Mouse (Mus musculus) central nervous system, embryonic 11.5 days (tissue): ENCODE results near the gene Grm2. TPM values are rescaled to one million over a fixed set of nuclear protein-coding genes. Genes with fewer than 3 reads are reported as not detected.

Source experiments
- polyA plus RNA-seq: library from polyadenylated mRNA; depleted of rRNA; stranded (reverse); fragments of >200 nt; gene quantifications from 2 replicates; pipeline ENCODE4 v1.2.3, GENCODE M21; 2012; rRNA removed

Gene Grm2
- polyA plus RNA-seq, result 5.5 and 7.8 TPM in 2 replicates

GRCm38 (mm10) chr9:106655884-106656720 is at the start of gene Grm2:
Grm2 (minus strand) TSS chr9:106656082.

GRCm38 (mm10) chr9:106685249-106686101 is 29.6 kb upstream of the Grm2 start, which contains the start of gene Tex264:
Tex264 (minus strand) TSS chr9:106685927.

GRCm38 (mm10) chr9:106626282-106626681 is 29.6 kb downstream of the Grm2 start, which contains the start of gene Iqcf6:
Iqcf6 (plus strand) TSS chr9:106626582.

Other genes starting within 250 kb of the Grm2 start
- 1,012 and 1,237 TPM in 2 replicates for gene Rpl29, start 226.6 kb downstream of the Grm2 start, polyA plus RNA-seq
- gene Acy1, start 217.8 kb downstream of the Grm2 start, polyA plus RNA-seq, result 25.4 and 29.4 TPM in 2 replicates
- gene Abhd14b, start 208.6 kb downstream of the Grm2 start, polyA plus RNA-seq, result 4.7 and 12.0 TPM in 2 replicates
- 34.1 and 40.0 TPM in 2 replicates for gene Abhd14a, start 208.4 kb downstream of the Grm2 start, polyA plus RNA-seq
- 401 and 467 TPM in 2 replicates for gene Pcbp4, start 202.8 kb downstream of the Grm2 start, polyA plus RNA-seq
- 0.06 and 0.11 TPM in 2 replicates for gene Gpr62, start 190.1 kb downstream of the Grm2 start, polyA plus RNA-seq
- 41.6 and 78.4 TPM in 2 replicates for gene Rrp9, start 180.1 kb downstream of the Grm2 start, polyA plus RNA-seq
- 1.5 and 2.2 TPM in 2 replicates for gene Parp3, start 179.1 kb downstream of the Grm2 start, polyA plus RNA-seq
- not detected in 2 replicates for gene Iqcf1, start 156.1 kb downstream of the Grm2 start, polyA plus RNA-seq
- not detected in 2 replicates for gene Iqcf5, start 141.5 kb downstream of the Grm2 start, polyA plus RNA-seq
- not detected in 2 replicates for gene Iqcf3, start 94.5 kb downstream of the Grm2 start, polyA plus RNA-seq
- gene Iqcf4, start 85.1 kb downstream of the Grm2 start, polyA plus RNA-seq, result not detected in 2 replicates
- gene Iqcf6, start 29.5 kb downstream of the Grm2 start, polyA plus RNA-seq, result not detected in 2 replicates
- gene Tex264, start 29.8 kb upstream of the Grm2 start, polyA plus RNA-seq, result 21.3 and 27.2 TPM in 2 replicates
- gene Rad54l2, start 133.1 kb upstream of the Grm2 start, polyA plus RNA-seq, result 17.5 and 17.6 TPM in 2 replicates
- 38.5 and 57.7 TPM in 2 replicates for gene Dcaf1, start 165.8 kb upstream of the Grm2 start, polyA plus RNA-seq
- gene Rbm15b, start 231.3 kb upstream of the Grm2 start, polyA plus RNA-seq, result 35.2 and 37.6 TPM in 2 replicates
- 111 and 167 TPM in 2 replicates for gene Manf, start 235.9 kb upstream of the Grm2 start, polyA plus RNA-seq